Mouse (Mus musculus) olfactory bulb, adult 2 months (tissue): Measurements from ENCODE around the gene Usp5.

Source experiments
- CTCF ChIP-seq: fragments of 200-500 bp; IDR thresholded peaks from 2 replicates; pipeline ENCODE4 v1.5.1; 2012; ENCODE audit warnings: low read depth, mild to moderate bottlenecking, low read length, moderate library complexity; ENCODE audit not compliant: insufficient read depth
- POLR2A ChIP-seq: fragments of 200-500 bp; IDR thresholded peaks from 2 replicates; pipeline ENCODE4 v1.6.1; 2012; ENCODE audit warnings: mild to moderate bottlenecking, low read depth, low read length, moderate library complexity; ENCODE audit not compliant: insufficient read depth

DNA sequence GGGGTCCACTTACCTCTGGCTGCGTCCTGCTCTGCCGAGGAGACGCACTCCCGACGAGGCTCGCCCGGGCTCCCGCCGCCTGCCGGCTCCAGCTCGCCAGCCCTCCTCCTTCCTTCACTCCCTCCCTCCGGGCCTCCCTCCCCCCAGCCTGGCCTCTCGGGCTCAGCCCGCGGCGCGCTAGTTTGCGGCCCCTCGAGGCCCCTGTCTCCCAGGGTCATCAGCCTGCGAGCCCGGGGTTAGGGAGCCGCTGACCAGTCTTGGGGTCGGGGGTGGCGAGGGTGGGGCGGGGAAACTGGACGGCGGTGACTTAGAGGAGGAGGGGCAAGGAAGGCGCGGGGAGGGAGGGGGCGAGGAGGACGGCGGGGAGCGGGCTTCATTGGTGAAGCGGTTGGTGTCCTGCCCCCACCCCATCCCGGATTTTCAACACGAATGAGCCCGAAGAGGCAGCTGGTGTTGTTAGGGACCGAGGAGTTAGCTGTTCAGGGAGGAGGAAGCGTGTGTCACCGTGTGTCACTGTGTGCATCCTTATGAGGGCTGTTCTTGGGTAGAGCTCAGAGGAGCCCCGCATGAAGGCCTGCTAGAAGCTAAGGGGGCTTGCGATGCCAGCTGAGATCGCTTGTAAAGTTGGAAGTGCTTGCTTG lies 34.5 kb upstream of the Usp5 start, which contains the start of gene Gpr162:
- TF ChIP-seq CTCF (no peak), POLR2A (peak; percentile 33; the same call in 1 of the 2 replicates)
